Mouse (Mus musculus): Measurements from ENCODE around the gene S100pbp.

DNA sequence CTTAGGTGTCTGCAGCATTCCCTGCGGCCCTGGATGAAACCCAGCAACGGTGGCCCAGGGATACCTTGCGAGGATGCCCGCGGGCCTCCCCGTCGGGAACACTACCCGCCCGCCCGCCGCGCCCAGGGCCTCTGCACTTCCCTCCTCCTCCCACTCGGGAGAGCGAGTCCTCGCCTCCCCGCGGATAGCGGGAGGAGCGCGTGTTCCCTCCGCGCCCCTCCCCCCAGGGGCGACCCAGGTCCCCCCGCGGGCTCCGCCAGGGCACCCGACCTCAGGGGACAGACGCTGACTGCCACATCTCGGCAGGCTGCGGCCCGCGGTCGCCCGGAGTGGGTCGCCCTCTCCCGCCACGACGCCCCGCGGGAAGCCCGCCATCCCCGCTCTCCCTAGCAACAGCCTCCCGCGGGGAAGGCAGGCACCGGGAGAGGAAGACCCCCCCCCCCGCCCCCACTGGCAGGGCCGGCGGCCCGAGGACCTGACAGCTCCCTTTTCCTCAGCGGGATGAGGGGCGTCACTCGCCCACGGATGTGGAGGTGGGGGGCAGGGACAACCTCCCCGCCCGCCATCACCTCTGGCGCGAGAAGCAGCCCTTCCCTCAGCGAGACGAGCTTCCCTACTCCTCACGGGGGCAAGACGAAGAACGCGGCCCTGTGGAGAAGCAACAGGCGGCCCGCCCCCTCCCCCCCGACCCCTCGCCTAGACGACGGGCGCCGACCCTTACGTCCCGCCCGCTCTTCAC, 555 bp downstream of the S100pbp start:
- TF ChIP-seq CTCF (IDR thresholded peaks at IDR 0.05; ENCODE audit: borderline replicate concordance, insufficient read depth, low read depth, low read length) (no peak), POLR2A (IDR thresholded peaks at IDR 0.05; ENCODE audit: borderline replicate concordance, insufficient read depth, low read length) (no peak)
